Mouse (Mus musculus): ENCODE results near the gene Lsm14b. TPM values are rescaled to one million over a fixed set of nuclear protein-coding genes. Genes with fewer than 3 reads are reported as not detected.

The Lsm14b gene
- total and polyA plus RNA-seq, 3 experiments, result 34.2 to 44.4 TPM; not detected in 1

DNA sequence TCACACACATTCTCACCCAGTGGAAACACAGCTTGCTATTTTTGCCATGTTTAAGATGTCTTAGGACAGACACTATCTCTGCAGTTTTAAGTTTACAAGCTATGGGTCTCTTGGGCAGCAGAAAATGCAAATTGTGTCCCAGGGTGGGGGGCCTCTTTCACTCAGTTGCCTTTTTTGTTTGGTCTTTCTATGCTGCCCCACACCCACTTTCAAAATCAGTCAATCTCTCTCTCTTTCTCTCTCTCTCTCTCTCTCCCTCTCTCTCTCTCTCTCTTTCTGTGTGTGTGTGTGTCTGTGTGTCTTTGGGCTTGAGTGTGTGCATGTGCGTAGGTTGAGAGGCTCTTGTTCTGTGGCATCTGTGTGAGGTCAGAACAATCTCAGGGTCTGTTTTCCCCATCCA is 39.1 kb upstream of the Lsm14b start:
- Histone ChIP-seq H3K9me3 (replicated peaks; ENCODE audit: insufficient read depth, low read length) (no peaks in the 10 kb centered on the region), H3K4me3 (ENCODE audit: control insufficient read depth in 1 of 2, insufficient read depth in 1 of 2, low read depth in 2 of 2, low read length in 2 of 2) (no peak overlapping the region), H3K27ac (ENCODE audit: control insufficient read depth, low read depth, low read length) (no peak overlapping the region), H3K79me2 (ENCODE audit: control insufficient read depth, insufficient read depth, low read length, poor library complexity) (no peaks in the 10 kb centered on the region), H3K4me1 (ENCODE audit: control insufficient read depth in 1 of 2, insufficient read depth in 2 of 2, low read length in 2 of 2) (peaks cover 0 to 6% of the 10 kb centered on the region in 2 experiments; a peak in 2 of 4 replicates), H3K27me3 (ENCODE audit: control insufficient read depth in 1 of 2, insufficient read depth in 2 of 2, low read length in 2 of 2) (no peaks in the 10 kb centered on the region), H3K36me3 (ENCODE audit: control insufficient read depth in 1 of 2, insufficient read depth in 2 of 2, low read length in 2 of 2) (no peaks in the 10 kb centered on the region), H3K9ac (ENCODE audit: control insufficient read depth, low read depth, low read length, poor library complexity, severe bottlenecking) (no peak overlapping the region)
- no peak for TF ChIP-seq EP300 (IDR thresholded peaks at IDR 0.05; ENCODE audit: low read depth in 1 of 2, low read length in 2 of 2)
- no peak for TF ChIP-seq POLR2AphosphoS2 (IDR thresholded peaks at IDR 0.05; ENCODE audit: low read length)
- TF ChIP-seq TAL1 (IDR thresholded peaks at IDR 0.05; ENCODE audit: low read length), result no peak
- no peak for TF ChIP-seq E2F4 (IDR thresholded peaks at IDR 0.05; ENCODE audit: borderline replicate concordance, low read depth, low read length)
- TF ChIP-seq ZNF384 (IDR thresholded peaks at IDR 0.05; ENCODE audit: low read depth, low read length), result no peak
- TF ChIP-seq MAZ (IDR thresholded peaks at IDR 0.05; ENCODE audit: low read depth, low read length), result no peak
- TF ChIP-seq RAD21 (IDR thresholded peaks at IDR 0.05; ENCODE audit: low read depth, low read length), result no peak
- TF ChIP-seq GABPA (IDR thresholded peaks at IDR 0.05; ENCODE audit: low read depth, low read length), result no peak
- TF ChIP-seq TCF12 (IDR thresholded peaks at IDR 0.05; ENCODE audit: low read depth, low read length), result no peak
- no peak for TF ChIP-seq CTCF (IDR thresholded peaks at IDR 0.05 in 2 of 3, conservative IDR thresholded peaks at IDR 0.05 in 1 of 3; ENCODE audit: control insufficient read depth in 1 of 3, insufficient read depth in 1 of 3, low read depth in 2 of 3, low read length in 3 of 3, poor library complexity in 1 of 3, severe bottlenecking in 1 of 3)
- TF ChIP-seq POLR2A (IDR thresholded peaks at IDR 0.05; ENCODE audit: control insufficient read depth in 1 of 2, insufficient read depth in 1 of 2, low read depth in 1 of 2, low read length in 2 of 2, poor library complexity in 1 of 2), result no peak
- TF ChIP-seq JUND (IDR thresholded peaks at IDR 0.05; ENCODE audit: low read depth, low read length), result no peak
- no peak for TF ChIP-seq MYB (IDR thresholded peaks at IDR 0.05; ENCODE audit: low read depth, low read length)
- TF ChIP-seq POLR2AphosphoS5 (IDR thresholded peaks at IDR 0.05; ENCODE audit: borderline replicate concordance, low read depth, low read length), result no peak
- TF ChIP-seq KAT2A (conservative IDR thresholded peaks at IDR 0.05; ENCODE audit: low read depth, low read length), result no peak
- no peak for TF ChIP-seq MXI1 (IDR thresholded peaks at IDR 0.05; ENCODE audit: low read depth, low read length)
- no peak for DNase-seq (ENCODE audit: low read depth, low spot score)

DNA sequence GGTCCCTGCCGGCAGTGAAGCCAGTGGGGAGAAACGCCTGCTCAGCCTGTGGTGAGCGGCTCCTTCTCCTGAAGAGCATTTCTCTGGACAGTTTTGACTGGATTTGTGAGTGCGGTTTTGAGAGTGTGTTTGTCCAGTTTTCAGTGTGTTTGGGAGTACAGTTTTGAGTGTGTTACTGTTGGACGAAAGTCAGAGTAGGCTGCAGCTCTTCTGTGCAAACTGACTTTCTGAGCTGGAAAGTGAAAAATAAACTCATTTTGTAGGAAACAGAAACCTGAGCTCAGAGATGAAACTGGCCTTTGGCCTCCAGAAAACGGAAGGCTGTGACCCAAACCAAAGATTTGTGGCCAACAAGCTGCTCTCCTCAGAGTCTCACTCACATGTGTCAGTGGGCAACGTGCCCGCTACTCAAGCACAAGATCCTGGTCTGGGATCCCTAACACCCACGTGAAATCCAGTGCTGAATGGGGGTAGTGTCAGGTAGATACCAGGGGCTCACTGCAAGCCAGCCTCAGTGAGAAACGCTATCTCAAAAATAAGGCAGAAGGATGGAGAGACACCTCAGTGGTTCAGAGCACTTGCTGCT is 38.3 kb upstream of the Lsm14b start:
- H3K79me2 ChIP-seq (ENCODE audit: control insufficient read depth, insufficient read depth, low read length, poor library complexity), result no peaks in the 10 kb centered on the region
- H3K4me1 ChIP-seq (ENCODE audit: control insufficient read depth in 1 of 2, insufficient read depth in 2 of 2, low read length in 2 of 2), result peaks cover 0 to 6% of the 10 kb centered on the region in 2 experiments; a peak in 2 of 4 replicates
- H3K9me3 ChIP-seq (replicated peaks; ENCODE audit: insufficient read depth, low read length), result no peaks in the 10 kb centered on the region
- H3K27me3 ChIP-seq (ENCODE audit: control insufficient read depth in 1 of 2, insufficient read depth in 2 of 2, low read length in 2 of 2), result no peaks in the 10 kb centered on the region
- no peak for DNase-seq (ENCODE audit: low read depth, low spot score)
- no peak overlapping the region for H3K4me3 ChIP-seq (ENCODE audit: control insufficient read depth in 1 of 2, insufficient read depth in 1 of 2, low read depth in 2 of 2, low read length in 2 of 2)
- no peak overlapping the region for H3K9ac ChIP-seq (ENCODE audit: control insufficient read depth, low read depth, low read length, poor library complexity, severe bottlenecking)
- no peak for TF ChIP-seq TBP (IDR thresholded peaks at IDR 0.05; ENCODE audit: low read depth, low read length)
- no peak for TF ChIP-seq GATA1 (IDR thresholded peaks at IDR 0.05; ENCODE audit: low read depth, low read length)
- TF ChIP-seq KAT2A (conservative IDR thresholded peaks at IDR 0.05; ENCODE audit: low read depth, low read length), result no peak
- no peak for TF ChIP-seq POLR2A (IDR thresholded peaks at IDR 0.05; ENCODE audit: control insufficient read depth in 1 of 2, insufficient read depth in 1 of 2, low read depth in 1 of 2, low read length in 2 of 2, poor library complexity in 1 of 2)
- no peak for TF ChIP-seq EP300 (IDR thresholded peaks at IDR 0.05; ENCODE audit: low read depth in 1 of 2, low read length in 2 of 2)
- TF ChIP-seq MAFK (IDR thresholded peaks at IDR 0.05; ENCODE audit: borderline replicate concordance, low read depth, low read length), result no peak
- TF ChIP-seq NRF1 (IDR thresholded peaks at IDR 0.05; ENCODE audit: insufficient read depth, low read depth, low read length, poor library complexity, severe bottlenecking), result no peak
- TF ChIP-seq TCF12 (IDR thresholded peaks at IDR 0.05; ENCODE audit: low read depth, low read length), result no peak
- no peak for TF ChIP-seq ETS1 (IDR thresholded peaks at IDR 0.05; ENCODE audit: low read depth, low read length)
- no peak for TF ChIP-seq CHD1 (IDR thresholded peaks at IDR 0.05; ENCODE audit: low read depth, low read length)
- no peak for TF ChIP-seq RAD21 (IDR thresholded peaks at IDR 0.05; ENCODE audit: low read depth, low read length)
- TF ChIP-seq CTCF (IDR thresholded peaks at IDR 0.05 in 2 of 3, conservative IDR thresholded peaks at IDR 0.05 in 1 of 3; ENCODE audit: control insufficient read depth in 1 of 3, insufficient read depth in 1 of 3, low read depth in 2 of 3, low read length in 3 of 3, poor library complexity in 1 of 3, severe bottlenecking in 1 of 3), result no peak
- TF ChIP-seq ZNF384 (IDR thresholded peaks at IDR 0.05; ENCODE audit: low read depth, low read length), result no peak
- no peak for TF ChIP-seq GABPA (IDR thresholded peaks at IDR 0.05; ENCODE audit: low read depth, low read length)
- no peak for TF ChIP-seq ELF1 (IDR thresholded peaks at IDR 0.05; ENCODE audit: low read depth, low read length)
- TF ChIP-seq SIN3A (IDR thresholded peaks at IDR 0.05; ENCODE audit: low read length), result no peak
- TF ChIP-seq USF2 (IDR thresholded peaks at IDR 0.05; ENCODE audit: borderline replicate concordance in 1 of 2, insufficient read depth in 1 of 2, low read depth in 1 of 2, low read length in 2 of 2), result no peak
- no peak for TF ChIP-seq MYC (IDR thresholded peaks at IDR 0.05; ENCODE audit: low read depth, low read length)
- no peak overlapping the region for H3K27ac ChIP-seq (ENCODE audit: control insufficient read depth, low read depth, low read length)
- no peaks in the 10 kb centered on the region for H3K36me3 ChIP-seq (ENCODE audit: control insufficient read depth in 1 of 2, insufficient read depth in 2 of 2, low read length in 2 of 2)
